Mouse (Mus musculus) T-cell, adult 2 months (primary cell): ENCODE results near the gene Tekt4.

Experiments used
- DNase-seq: peaks from one replicate; pipeline ENCODE4 v3.0.0; 2022; ENCODE audit warnings: low spot score

The Tekt4 gene

GRCm38 (mm10) chr17:25432433-25433181 lies 21.8 kb upstream of the Tekt4 start:
- DNase-seq, result no peak

DNA sequence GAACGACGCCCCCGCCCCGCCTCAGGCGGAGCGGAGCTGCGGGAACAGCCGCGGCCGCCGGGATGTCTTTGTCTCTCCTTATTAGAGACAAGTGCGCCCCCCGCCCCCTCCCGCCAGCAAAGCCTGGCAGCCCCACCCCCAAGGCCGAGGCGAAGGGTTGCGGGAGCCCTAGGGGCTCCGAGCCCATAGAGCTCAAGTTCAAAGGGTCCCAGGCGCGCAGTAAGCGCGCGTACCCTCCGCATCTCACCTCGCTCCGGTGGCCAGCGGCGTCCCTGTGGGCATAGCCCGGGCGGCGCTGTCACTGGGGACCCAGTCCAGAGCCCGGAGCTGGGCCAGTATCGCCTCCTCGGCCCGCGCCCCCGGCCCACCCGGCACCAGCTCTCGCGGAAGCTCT lies 21.2 kb upstream of the Tekt4 start:
- DNase-seq, result no peak

- DNase-seq, result no peak
These were observed 20.5 kb upstream of the Tekt4 start, which contains the start of gene Cacna1h for GRCm38 (mm10) chr17:25433617-25434606. TSS of gene Cacna1h (minus strand) at chr17:25433783.

- DNase-seq, result no peak
These were observed 13.0 kb upstream of the Tekt4 start for GRCm38 (mm10) chr17:25441417-25441816.

DNA sequence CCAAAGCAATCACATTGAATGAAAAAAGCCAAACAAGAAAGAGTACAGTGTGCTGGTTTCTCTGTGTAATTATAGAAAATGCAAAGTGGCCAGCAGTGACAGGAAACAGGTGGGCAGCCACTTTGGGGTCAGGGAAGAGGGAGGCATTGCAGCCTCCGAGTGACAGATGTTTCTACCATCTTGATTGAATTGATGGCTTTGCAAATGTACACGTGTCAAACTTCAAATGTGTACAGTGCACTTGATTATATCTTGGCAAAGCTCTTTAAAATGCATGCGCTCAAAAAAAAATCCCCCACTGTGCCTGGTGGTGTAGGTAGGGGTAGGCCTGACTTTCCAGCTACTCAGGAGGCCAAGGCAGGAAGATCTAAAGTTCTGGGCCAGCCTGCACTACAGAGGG lies 11.5 kb upstream of the Tekt4 start:
- no peak for DNase-seq

DNA sequence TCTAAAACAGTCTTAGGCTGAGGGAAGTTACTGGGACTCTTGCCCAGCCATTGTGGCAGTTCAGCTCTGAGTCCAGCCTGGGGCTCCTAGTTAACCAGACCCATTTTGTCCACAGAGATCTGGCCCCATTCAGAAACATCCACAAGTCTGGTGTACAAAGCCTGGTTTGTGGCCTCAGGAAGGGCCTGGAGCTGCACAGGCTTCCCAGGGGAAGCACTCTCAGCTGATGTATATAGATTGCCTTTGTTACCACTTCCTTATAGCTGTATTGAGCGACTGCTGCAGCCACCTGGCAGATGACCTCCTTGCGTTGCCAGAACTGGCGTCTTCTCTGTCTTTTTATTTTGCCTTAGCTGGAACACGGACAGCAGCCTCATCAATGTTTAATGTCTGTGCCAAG lies 9.3 kb upstream of the Tekt4 start:
- no peak for DNase-seq

DNA sequence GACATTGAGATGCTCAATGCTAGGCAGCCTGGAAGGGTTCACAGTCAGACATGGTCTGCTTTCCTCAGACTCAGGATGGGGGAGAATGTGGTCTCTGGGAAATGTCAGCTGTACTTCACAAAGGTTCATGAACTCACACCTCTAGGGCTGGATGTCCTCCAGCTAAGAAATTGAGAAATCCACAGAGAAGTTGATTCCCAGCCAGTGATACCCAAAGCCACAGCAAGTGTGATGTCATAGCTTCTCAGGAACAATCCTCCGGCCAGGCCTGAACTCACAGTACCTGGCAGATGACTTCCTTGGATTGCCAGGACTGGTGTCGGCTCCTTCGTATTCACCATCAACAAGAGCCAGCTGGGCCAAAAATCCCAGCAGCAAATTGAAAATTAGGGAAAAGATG lies 8.6 kb upstream of the Tekt4 start:
- DNase-seq, result no peak

DNA sequence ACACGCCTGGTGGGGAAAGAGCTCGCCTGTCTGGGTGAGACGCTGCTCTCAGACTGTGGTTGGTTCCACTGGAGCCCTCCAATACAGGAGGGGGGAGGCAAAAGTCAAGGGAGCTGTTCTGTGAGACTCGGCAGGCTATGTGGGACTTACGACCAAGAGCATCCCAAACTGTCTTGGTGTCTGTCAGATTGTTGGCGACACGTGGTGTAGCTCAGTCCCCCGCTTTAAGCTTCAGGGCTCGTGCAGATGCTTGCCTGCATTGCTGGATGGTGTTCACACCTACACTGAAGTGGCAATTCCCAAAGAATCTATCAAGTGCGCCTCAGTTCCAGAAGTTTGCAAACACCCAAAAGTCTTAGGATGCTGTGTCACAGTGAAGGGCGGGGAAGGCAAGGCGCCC lies 6.5 kb upstream of the Tekt4 start:
- DNase-seq, result no peak

DNA sequence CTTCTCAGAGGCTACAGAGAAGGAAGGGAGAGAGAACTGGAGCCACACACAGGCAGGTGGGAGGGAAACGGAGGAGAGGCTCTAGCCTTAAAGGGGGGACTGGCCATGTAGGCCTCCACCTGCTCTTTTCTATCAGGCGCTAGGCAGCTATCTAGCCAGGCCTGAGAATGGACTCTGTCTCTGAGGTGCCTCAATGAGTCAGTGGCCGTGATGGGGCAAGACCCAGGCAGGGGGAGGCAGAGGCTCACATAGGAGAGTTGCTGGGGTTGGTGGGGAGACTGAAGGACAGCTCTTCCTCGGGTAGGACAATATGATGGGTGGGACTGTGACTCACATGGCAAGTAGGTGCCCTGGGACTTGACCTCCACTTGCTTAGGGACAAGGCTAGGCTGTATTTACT lies 4.1 kb upstream of the Tekt4 start:
- no peak for DNase-seq

DNA sequence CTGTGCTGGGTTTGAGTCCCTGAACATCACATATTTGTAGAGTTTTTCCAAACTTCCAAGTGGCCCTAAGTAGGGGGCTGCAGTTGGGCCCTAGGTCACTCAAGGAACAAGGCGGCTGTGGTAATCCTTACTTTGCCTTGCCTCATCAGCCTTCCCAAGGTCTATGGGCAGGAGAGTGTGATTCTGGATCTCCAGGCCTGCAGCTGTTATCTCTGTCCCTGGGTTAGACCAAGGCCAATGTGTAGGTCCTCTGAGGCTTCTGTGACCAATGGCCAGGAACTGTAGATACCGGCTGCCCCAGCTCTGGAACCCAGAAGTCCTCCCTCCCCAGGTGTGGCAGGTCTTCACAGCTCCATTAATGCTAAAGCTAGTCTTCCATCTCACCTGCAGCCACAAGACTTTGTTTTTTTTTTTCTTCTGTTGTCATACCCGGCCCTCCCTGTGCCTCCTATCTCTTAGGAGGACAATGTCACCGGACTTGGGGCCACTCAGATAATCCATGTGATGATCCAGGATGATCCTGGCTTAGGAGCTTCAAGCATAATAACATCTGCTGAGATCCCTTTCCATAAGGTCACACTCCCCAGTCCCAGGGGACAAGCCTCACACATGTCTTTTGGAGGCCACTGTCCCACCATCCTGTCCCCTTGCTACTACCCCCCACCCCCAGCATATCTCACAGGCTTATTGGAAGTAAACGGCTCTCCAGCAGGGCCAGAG lies 2.0 kb upstream of the Tekt4 start:
- DNase-seq, result no peak

- no peak for DNase-seq
These were observed 2.1 kb downstream of the Tekt4 start for GRCm38 (mm10) chr17:25456540-25456939.

GRCm38 (mm10) chr17:25462236-25462875 lies 7.9 kb downstream of the Tekt4 start:
- DNase-seq, result no peak

- no peak for DNase-seq
These were observed 9.0 kb downstream of the Tekt4 start for GRCm38 (mm10) chr17:25463326-25463945.

GRCm38 (mm10) chr17:25464091-25464490 lies 9.7 kb downstream of the Tekt4 start:
- no peak for DNase-seq

GRCm38 (mm10) chr17:25466257-25466656 lies 11.8 kb downstream of the Tekt4 start:
- no peak for DNase-seq

DNA sequence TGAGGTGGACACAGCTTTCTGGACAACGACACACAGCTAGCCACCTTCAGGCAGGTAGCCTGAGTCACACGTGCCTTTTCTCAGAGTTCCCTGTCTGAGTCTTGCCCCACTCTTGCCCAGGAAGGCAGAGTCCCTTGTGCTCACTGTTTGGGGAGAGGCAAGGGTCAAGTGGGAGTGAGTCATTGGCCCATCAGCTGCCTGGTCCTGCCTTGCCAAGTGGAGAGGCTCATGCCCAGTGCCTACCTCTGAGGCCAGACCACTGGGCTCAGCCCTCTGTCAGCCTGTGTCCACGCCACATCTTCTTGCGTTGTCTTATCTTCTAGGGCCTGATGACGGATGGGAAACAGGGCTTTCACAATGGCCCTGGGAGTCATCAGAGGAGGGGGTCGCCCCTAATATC lies 13.4 kb downstream of the Tekt4 start:
- DNase-seq, result no peak

DNA sequence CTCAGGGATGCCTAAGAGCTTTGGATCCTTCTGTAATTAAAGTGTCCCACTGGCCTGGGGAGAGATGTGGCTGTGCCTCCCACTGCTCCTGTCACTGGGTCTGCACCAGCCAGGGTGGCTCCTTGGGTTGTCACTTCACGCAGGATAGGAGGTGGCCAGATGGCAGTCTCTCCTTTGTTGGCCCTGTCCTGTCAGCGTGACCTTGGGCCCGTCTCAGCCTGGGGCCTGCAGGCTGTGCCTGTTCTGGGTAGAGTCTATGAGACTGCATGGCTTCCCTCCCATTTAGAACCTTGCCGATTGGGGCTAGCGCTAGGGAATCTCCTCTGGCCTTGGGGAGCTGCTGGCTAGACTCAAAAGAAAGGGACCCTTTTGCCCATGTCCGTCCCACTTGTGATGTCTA lies 13.9 kb downstream of the Tekt4 start:
- no peak for DNase-seq

DNA sequence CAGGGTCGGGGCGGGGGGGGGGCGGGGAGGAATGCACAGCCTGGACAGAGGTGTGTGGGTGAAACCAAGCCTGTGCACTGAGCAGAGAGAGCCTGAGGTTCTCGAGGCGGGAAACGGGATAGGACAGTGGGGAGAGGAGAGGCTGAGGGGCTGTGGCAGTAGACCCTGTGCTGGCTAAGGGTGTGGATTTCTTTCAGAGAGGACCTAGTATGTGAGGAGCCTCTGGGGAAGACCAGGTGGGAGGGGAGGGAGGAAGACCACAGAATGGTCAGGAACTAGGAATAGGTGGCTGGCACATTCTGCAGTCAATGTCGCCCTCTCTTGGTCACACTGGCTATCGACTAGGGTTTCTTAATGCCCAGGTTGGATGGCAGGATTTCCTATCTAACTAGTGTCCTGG lies 15.4 kb downstream of the Tekt4 start:
- DNase-seq, result no peak

- DNase-seq, result no peak
These were observed 17.0 kb downstream of the Tekt4 start for GRCm38 (mm10) chr17:25471418-25471817.

- no peak for DNase-seq
These were observed 17.6 kb downstream of the Tekt4 start for GRCm38 (mm10) chr17:25472044-25472443.

GRCm38 (mm10) chr17:25474330-25475077 lies 20.1 kb downstream of the Tekt4 start:
- peak; percentile 77 for DNase-seq
